Mouse (Mus musculus): ENCODE results near the gene Slc5a8. TPM values are rescaled to one million over a fixed set of nuclear protein-coding genes. Genes with fewer than 3 reads are reported as not detected.

Slc5a8 gene
- polyA plus RNA-seq, 1 experiment from 2014 or later, result 0.05 TPM

Other genes starting within 250 kb of the Slc5a8 start
- gene Spic, start 201.0 kb upstream of the Slc5a8 start, polyA plus RNA-seq (2015; fragmentation: Nextera tagmentation; extraction: Ambion mirVana), result 0.10 TPM in 1 of 2 replicates, not detected in the other
- 146 and 150 TPM in 2 replicates for gene Arl1, start 155.1 kb upstream of the Slc5a8 start, polyA plus RNA-seq (2015; fragmentation: Nextera tagmentation; extraction: Ambion mirVana)
- gene Utp20, start 59.2 kb upstream of the Slc5a8 start, polyA plus RNA-seq (2015; fragmentation: Nextera tagmentation; extraction: Ambion mirVana), result 11.5 and 12.9 TPM in 2 replicates